Comparison of ENCODE assay signal across 24 mouse cellular contexts in the genomic region with DNA sequence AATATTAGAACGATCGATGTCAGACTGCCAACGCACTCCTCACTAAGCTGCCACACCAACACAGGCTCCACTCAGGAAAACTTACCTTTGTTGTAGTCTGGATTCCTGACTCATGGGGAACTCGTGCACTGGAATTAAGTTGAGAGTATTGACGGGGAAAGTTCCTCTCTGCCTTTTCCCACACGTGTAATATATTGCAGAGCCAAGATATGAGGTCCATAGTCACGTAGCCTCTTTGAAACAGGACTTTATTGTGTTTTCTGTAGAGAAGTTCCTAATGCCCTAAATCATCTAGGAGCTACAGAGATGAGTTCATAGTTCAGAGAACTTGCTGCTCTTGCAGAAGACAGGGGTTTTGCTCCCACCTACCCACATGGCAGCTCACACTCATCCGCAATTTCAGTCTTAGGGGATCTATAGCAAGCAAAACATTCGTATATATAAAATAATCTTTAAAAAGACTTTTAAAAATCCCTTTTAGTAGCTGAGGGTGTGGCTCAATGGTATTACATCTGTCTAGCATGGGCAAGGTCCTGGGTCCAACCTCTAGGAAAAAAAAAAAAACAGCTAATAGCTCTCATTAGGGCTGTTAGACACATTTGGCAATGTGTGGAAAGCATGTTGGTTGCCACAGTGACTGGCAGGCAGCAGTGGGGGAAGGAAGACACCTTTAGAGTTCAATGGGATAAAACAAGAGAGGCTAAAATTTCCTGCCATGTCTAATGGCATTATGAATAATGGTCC.
"Had no signal": no experiment of that assay in that cellular context is flagged by ENCODE, and none has a peak within 500 bp of the region (broad histone marks: within the 10 kb centered on the region; RNA-seq: fewer than 3 reads in every experiment).

No protein-coding gene starts in this region.

- H3K27ac ChIP-seq: gastrocnemius, adult 2 months; heart, adult 2 months; heart, embryonic 13.5 days; heart, embryonic 15.5 days; hindbrain, embryonic 13.5 days; hindbrain, embryonic 15.5 days; hindbrain, postnatal 0 days; layer of hippocampus, adult 2 months; left cerebral cortex, adult 2 months; limb, embryonic 10.5 days; limb, embryonic 12.5 days; liver, embryonic 13.5 days had no signal

- H3K36me3 ChIP-seq: heart, embryonic 13.5 days; heart, embryonic 15.5 days; hindbrain, embryonic 13.5 days; hindbrain, embryonic 15.5 days; limb, embryonic 10.5 days; limb, embryonic 12.5 days; liver, embryonic 13.5 days had no signal

- H3K9ac ChIP-seq: heart, embryonic 13.5 days; heart, embryonic 15.5 days; hindbrain, embryonic 13.5 days; hindbrain, embryonic 15.5 days; limb, embryonic 12.5 days; liver, embryonic 13.5 days had no signal

- H3K4me1 ChIP-seq: heart, embryonic 13.5 days; heart, embryonic 15.5 days; hindbrain, embryonic 13.5 days; hindbrain, embryonic 15.5 days; liver, embryonic 13.5 days had no signal

- ATAC-seq: hindbrain, postnatal 0 days had no signal

- H3K4me2 ChIP-seq: heart, embryonic 11.5 days; heart, embryonic 13.5 days; heart, embryonic 15.5 days; hindbrain, embryonic 13.5 days; hindbrain, embryonic 15.5 days; limb, embryonic 12.5 days; liver, embryonic 11.5 days; liver, embryonic 13.5 days had no signal

- H3K9me3 ChIP-seq: heart, embryonic 13.5 days; heart, embryonic 15.5 days; hindbrain, embryonic 13.5 days; hindbrain, embryonic 15.5 days; limb, embryonic 10.5 days; limb, embryonic 12.5 days; liver, embryonic 13.5 days had no signal

- H3K4me3 ChIP-seq: gastrocnemius, adult 2 months; heart, adult 2 months; heart, embryonic 13.5 days; heart, embryonic 15.5 days; hindbrain, embryonic 13.5 days; hindbrain, embryonic 15.5 days; layer of hippocampus, adult 2 months; left cerebral cortex, adult 2 months; limb, embryonic 10.5 days; limb, embryonic 12.5 days; liver, embryonic 13.5 days had no signal

- DNase-seq: gastrocnemius, adult 2 months; gastrocnemius, postnatal 10 days; gastrocnemius, postnatal 36 days; heart, adult 11 months; heart, adult 2 months; heart, postnatal 14 days; heart, postnatal 36 days; kidney, adult 18-20 months; kidney, adult 8-10 months; kidney, postnatal 10 days; kidney, postnatal 4 days; liver; liver, embryonic 13.5 days had no signal

- H3K27me3 ChIP-seq: heart, embryonic 13.5 days; heart, embryonic 15.5 days; hindbrain, embryonic 13.5 days; hindbrain, embryonic 15.5 days; limb, embryonic 12.5 days; liver, embryonic 13.5 days had no signal
